Mouse (Mus musculus) neural tube, embryonic 13.5 days (tissue): ENCODE measurements at regions not wholly inside any gene's neighbourhood (a gene's known extent, or its start where the extent isn't known, plus 50 kb on each side); places are given as distances from the start of the nearest gene placed in this dataset.

ENCODE experiments used
- ATAC-seq: fragments of 200-750 bp; cut with Nextera tagmentation; 2 replicates; pipeline ENCODE4 v1.8.0; 2017; ENCODE audit warnings: low read depth, mild to moderate bottlenecking, moderate TSS enrichment, moderate library complexity
- H3K27ac ChIP-seq: fragments of 300-500 bp; sonication (generic); replicated peaks from 2 replicates; pipeline ENCODE4 v1.5.1; 2015; ENCODE audit warnings: moderate library complexity, mild to moderate bottlenecking, inconsistent platforms
- H3K27me3 ChIP-seq: fragments of 300-500 bp; sonication (generic); 2 replicates; pipeline ENCODE4 v1.6.1; 2015; ENCODE audit warnings: mild to moderate bottlenecking, inconsistent platforms
- H3K36me3 ChIP-seq: fragments of 300-500 bp; sonication (generic); 2 replicates; pipeline ENCODE4 v1.6.1; 2015; ENCODE audit warnings: mild to moderate bottlenecking, inconsistent platforms
- H3K4me1 ChIP-seq: fragments of 300-500 bp; sonication (generic); replicated peaks from 2 replicates; pipeline ENCODE4 v1.6.1; 2015; ENCODE audit warnings: inconsistent platforms
- H3K4me2 ChIP-seq: fragments of 300-500 bp; sonication (generic); 2 replicates; pipeline ENCODE4 v1.6.1; 2015; ENCODE audit warnings: inconsistent platforms, mild to moderate bottlenecking, moderate library complexity
- H3K4me3 ChIP-seq: fragments of 300-500 bp; sonication (generic); 2 replicates; pipeline ENCODE4 v1.5.1; 2015; ENCODE audit warnings: mild to moderate bottlenecking, inconsistent platforms
- H3K9ac ChIP-seq: fragments of 300-500 bp; sonication (generic); 2 replicates; pipeline ENCODE4 v1.6.1; 2015; ENCODE audit warnings: moderate library complexity, mild to moderate bottlenecking, inconsistent platforms
- H3K9me3 ChIP-seq: fragments of 300-500 bp; sonication (generic); 2 replicates; pipeline ENCODE4 v1.6.1; 2016; ENCODE audit warnings: inconsistent platforms
- WGBS: fragments of 180-500 bp; shearing (Covaris S2); methylation state at CpG from one replicate; pipeline ENCODE4 v1.1.7; 2015; 5-methylcytosine and 5-hydroxymethylcytosine counted together

GRCm38 (mm10) chr15:38390450-38390849 is 965.1 kb downstream of the 4930447A16Rik start:
- H3K27ac ChIP-seq = no peak overlapping the region
- 94% methylated on average over 12 of the region's 12 CpGs for WGBS
- H3K4me3 ChIP-seq = no peak overlapping the region
- no peaks in the 10 kb centered on the region for H3K9me3 ChIP-seq
- H3K27me3 ChIP-seq = no peaks in the 10 kb centered on the region
- ATAC-seq = no peak
- H3K36me3 ChIP-seq = no peaks in the 10 kb centered on the region
- H3K4me2 ChIP-seq = no peak overlapping the region
- no peak overlapping the region for H3K9ac ChIP-seq
- no peaks in the 10 kb centered on the region for H3K4me1 ChIP-seq

- Histone ChIP-seq H3K9ac (no peak overlapping the region), H3K27me3 (no peaks in the 10 kb centered on the region), H3K9me3 (no peaks in the 10 kb centered on the region), H3K4me2 (no peak overlapping the region), H3K27ac (no peak overlapping the region), H3K4me3 (no peak overlapping the region), H3K4me1 (no peaks in the 10 kb centered on the region), H3K36me3 (no peaks in the 10 kb centered on the region)
- WGBS = 71% methylated on average over 6 of the region's 6 CpGs
- no peak for ATAC-seq
Observed at GRCm38 (mm10) chr15:38391420-38391819, 966.1 kb downstream of the 4930447A16Rik start.

- ATAC-seq = no peak
- no peak overlapping the region for H3K4me2 ChIP-seq
- no peak overlapping the region for H3K9ac ChIP-seq
- no peak overlapping the region for H3K4me3 ChIP-seq
- no peaks in the 10 kb centered on the region for H3K9me3 ChIP-seq
- WGBS = 25% methylated on average over 4 of the region's 4 CpGs
- no peaks in the 10 kb centered on the region for H3K27me3 ChIP-seq
- H3K27ac ChIP-seq = no peak overlapping the region
- H3K36me3 ChIP-seq = no peaks in the 10 kb centered on the region
- no peaks in the 10 kb centered on the region for H3K4me1 ChIP-seq
Observed at GRCm38 (mm10) chr15:38391860-38392259, 966.5 kb downstream of the 4930447A16Rik start.

GRCm38 (mm10) chr15:38392441-38393149 is 967.2 kb downstream of the 4930447A16Rik start:
- H3K4me1 ChIP-seq = no peaks in the 10 kb centered on the region
- WGBS = 64% methylated on average over 5 of the region's 5 CpGs
- no peak for ATAC-seq
- H3K9ac ChIP-seq = no peak overlapping the region
- H3K27ac ChIP-seq = no peak overlapping the region
- no peaks in the 10 kb centered on the region for H3K36me3 ChIP-seq
- no peaks in the 10 kb centered on the region for H3K27me3 ChIP-seq
- no peak overlapping the region for H3K4me2 ChIP-seq
- H3K9me3 ChIP-seq = no peaks in the 10 kb centered on the region
- no peak overlapping the region for H3K4me3 ChIP-seq

GRCm38 (mm10) chr15:38398852-38399251 is 973.5 kb downstream of the 4930447A16Rik start:
- no peaks in the 10 kb centered on the region for H3K27me3 ChIP-seq
- WGBS = 81% methylated on average over 4 of the region's 4 CpGs
- no peak overlapping the region for H3K4me2 ChIP-seq

GRCm38 (mm10) chr15:38402762-38403161 is 977.4 kb downstream of the 4930447A16Rik start:
- H3K27ac ChIP-seq = no peak overlapping the region
- H3K4me1 ChIP-seq = no peaks in the 10 kb centered on the region
- H3K4me3 ChIP-seq = no peak overlapping the region
- ATAC-seq = no peak
- no peaks in the 10 kb centered on the region for H3K36me3 ChIP-seq
- no peaks in the 10 kb centered on the region for H3K9me3 ChIP-seq
- no peaks in the 10 kb centered on the region for H3K27me3 ChIP-seq
- no peak overlapping the region for H3K9ac ChIP-seq
- 96% methylated on average over 1 of the region's 1 CpGs for WGBS
- no peak overlapping the region for H3K4me2 ChIP-seq

More at GRCm38 (mm10) chr15:38398852-38399251, 973.5 kb downstream of the 4930447A16Rik start:
- Histone ChIP-seq H3K36me3 (no peaks in the 10 kb centered on the region), H3K9me3 (no peaks in the 10 kb centered on the region), H3K4me1 (no peaks in the 10 kb centered on the region), H3K9ac (no peak overlapping the region), H3K27ac (no peak overlapping the region), H3K4me3 (no peak overlapping the region)
- ATAC-seq = no peak

GRCm38 (mm10) chr15:38403760-38404375 is 978.5 kb downstream of the 4930447A16Rik start:
- Histone ChIP-seq H3K27me3 (no peaks in the 10 kb centered on the region), H3K27ac (no peak overlapping the region), H3K9ac (no peak overlapping the region), H3K9me3 (no peaks in the 10 kb centered on the region), H3K4me3 (no peak overlapping the region), H3K36me3 (no peaks in the 10 kb centered on the region), H3K4me1 (no peaks in the 10 kb centered on the region), H3K4me2 (no peak overlapping the region)
- WGBS = 70% methylated on average over 6 of the region's 6 CpGs
- ATAC-seq = no peak

- Histone ChIP-seq H3K9ac (no peak overlapping the region), H3K4me3 (no peak overlapping the region), H3K9me3 (no peaks in the 10 kb centered on the region), H3K4me1 (no peaks in the 10 kb centered on the region), H3K27ac (no peak overlapping the region), H3K36me3 (no peaks in the 10 kb centered on the region), H3K4me2 (no peak overlapping the region), H3K27me3 (no peaks in the 10 kb centered on the region)
- no peak for ATAC-seq
- WGBS = 53% methylated on average over 13 of the region's 13 CpGs
Observed at GRCm38 (mm10) chr15:38406114-38406960, 981.0 kb downstream of the 4930447A16Rik start.

GRCm38 (mm10) chr15:38407476-38407875 is 982.1 kb downstream of the 4930447A16Rik start:
- H3K4me3 ChIP-seq = no peak overlapping the region
- no peaks in the 10 kb centered on the region for H3K36me3 ChIP-seq
- H3K27me3 ChIP-seq = no peaks in the 10 kb centered on the region
- no peak for ATAC-seq
- H3K9ac ChIP-seq = no peak overlapping the region
- no peak overlapping the region for H3K27ac ChIP-seq
- H3K9me3 ChIP-seq = no peaks in the 10 kb centered on the region
- 64% methylated on average over 5 of the region's 5 CpGs for WGBS
- no peaks in the 10 kb centered on the region for H3K4me1 ChIP-seq
- H3K4me2 ChIP-seq = no peak overlapping the region

- no peak for ATAC-seq
- no peaks in the 10 kb centered on the region for H3K36me3 ChIP-seq
- no peak overlapping the region for H3K4me2 ChIP-seq
- 84% methylated on average over 4 of the region's 4 CpGs for WGBS
- H3K4me3 ChIP-seq = no peak overlapping the region
- H3K9me3 ChIP-seq = no peaks in the 10 kb centered on the region
- no peaks in the 10 kb centered on the region for H3K4me1 ChIP-seq
- H3K27ac ChIP-seq = no peak overlapping the region
- H3K27me3 ChIP-seq = no peaks in the 10 kb centered on the region
- no peak overlapping the region for H3K9ac ChIP-seq
Observed at GRCm38 (mm10) chr15:38409168-38409567, 983.8 kb downstream of the 4930447A16Rik start.

- no peak overlapping the region for H3K4me3 ChIP-seq
- no peak overlapping the region for H3K27ac ChIP-seq
- no peak overlapping the region for H3K4me2 ChIP-seq
- H3K9me3 ChIP-seq = no peaks in the 10 kb centered on the region
- H3K9ac ChIP-seq = no peak overlapping the region
- ATAC-seq = no peak
- H3K36me3 ChIP-seq = no peaks in the 10 kb centered on the region
- peaks cover 6% of the 10 kb centered on the region; the same call in 1 of the 2 replicates for H3K4me1 ChIP-seq
- H3K27me3 ChIP-seq = no peaks in the 10 kb centered on the region
- WGBS = 95% methylated on average over 1 of the region's 1 CpGs
Observed at GRCm38 (mm10) chr15:38410462-38410861, 985.1 kb downstream of the 4930447A16Rik start.

GRCm38 (mm10) chr15:38412481-38412880 is 987.1 kb downstream of the 4930447A16Rik start:
- no peaks in the 10 kb centered on the region for H3K9me3 ChIP-seq
- no peak overlapping the region for H3K4me2 ChIP-seq
- H3K4me1 ChIP-seq = peaks cover 6% of the 10 kb centered on the region; the same call in 1 of the 2 replicates
- H3K27me3 ChIP-seq = no peaks in the 10 kb centered on the region
- H3K4me3 ChIP-seq = no peak overlapping the region
- H3K9ac ChIP-seq = no peak overlapping the region
- no peak overlapping the region for H3K27ac ChIP-seq
- no peaks in the 10 kb centered on the region for H3K36me3 ChIP-seq
- WGBS = 89% methylated on average over 3 of the region's 3 CpGs
- no peak for ATAC-seq
